24 mouse cellular contexts compared by ENCODE assay signal in genomic region chr8:125572246-125572645, GRCm38 (mm10). TPM values are rescaled to one million over a fixed set of nuclear protein-coding genes. Genes with fewer than 3 reads are reported as not detected.
DNase-seq lines count a peak whose midpoint lies in the region; ATAC-seq and TF ChIP-seq lines count a peak whose summit lies in the region.
"Had no signal": no experiment of that assay in that cellular context is flagged by ENCODE, and none has a peak within 500 bp of the region (broad histone marks: within the 10 kb centered on the region; RNA-seq: fewer than 3 reads in every experiment).

No protein-coding gene starts in this region.

- H3K27me3 ChIP-seq in heart, embryonic 11.5 days (ENCODE audit: control insufficient read depth, insufficient read depth, low read length) = no peaks in the 10 kb centered on the region
- no peaks in the 10 kb centered on the region for H3K27me3 ChIP-seq in kidney, adult 2 months (replicated peaks; ENCODE audit: control insufficient read depth, insufficient read depth, low read length)
- H3K27me3 ChIP-seq: heart, embryonic 15.5 days had no signal

- no peaks in the 10 kb centered on the region for H3K36me3 ChIP-seq in heart, embryonic 11.5 days (ENCODE audit: control insufficient read depth, insufficient read depth, low read length)
- H3K36me3 ChIP-seq in kidney, adult 2 months (ENCODE audit: control insufficient read depth, insufficient read depth, low read length) = no peaks in the 10 kb centered on the region
- H3K36me3 ChIP-seq: forebrain, embryonic 12.5 days; heart, embryonic 15.5 days; hindbrain, embryonic 13.5 days; neural tube, embryonic 13.5 days had no signal

- H3K4me2 ChIP-seq in heart, embryonic 11.5 days = no peak overlapping the region
- H3K4me2 ChIP-seq: forebrain, embryonic 12.5 days; heart, embryonic 15.5 days; hindbrain, embryonic 13.5 days; neural tube, embryonic 13.5 days had no signal

- peak; percentile 96 for DNase-seq in heart, adult 11 months
- DNase-seq in kidney, adult 18-20 months = peak; percentile 35
- DNase-seq in kidney, adult 2 months = no peak
- peak; percentile 58 for DNase-seq in cerebellum, adult 8-10 months
- DNase-seq in cerebellum, postnatal 36 days = peak; percentile 59 to 71
- DNase-seq: gastrocnemius, postnatal 14 days; kidney, postnatal 4 days; layer of hippocampus, adult 9-11 months; left cerebral cortex, postnatal 4 days; liver; lung, adult 18-20 months; lung, postnatal 14 days; midbrain, embryonic 14.5 days; right cerebral cortex, postnatal 25 days; thymus, postnatal 4 days had no signal

- peaks cover 16% of the 10 kb centered on the region for H3K4me1 ChIP-seq in heart, embryonic 11.5 days (ENCODE audit: control insufficient read depth, insufficient read depth, low read length)
- H3K4me1 ChIP-seq in kidney, adult 2 months (ENCODE audit: control insufficient read depth, insufficient read depth, low read length) = no peaks in the 10 kb centered on the region

- WGBS in heart, embryonic 11.5 days (ENCODE audit: insufficient replicate concordance) = 91% methylated on average over 4 of the region's 4 CpGs
- WGBS in kidney, adult 2 months = 89% methylated on average over 4 of the region's 4 CpGs

- TF ChIP-seq POLR2A in kidney, adult 2 months (IDR thresholded peaks at IDR 0.05; ENCODE audit: low read depth, low read length) = no peak

- no peaks in the 10 kb centered on the region for H3K9me3 ChIP-seq in heart, embryonic 11.5 days (replicated peaks; ENCODE audit: control insufficient read depth, low read length)
- H3K9me3 ChIP-seq: forebrain, embryonic 12.5 days; heart, embryonic 15.5 days; hindbrain, embryonic 13.5 days; neural tube, embryonic 13.5 days had no signal

- ATAC-seq in heart, embryonic 11.5 days (replicated peaks; ENCODE audit: insufficient number of reproducible peaks, low FRiP score, low TSS enrichment) = no peak
- ATAC-seq in megakaryocyte progenitor cell, adult 5-6 weeks (replicated peaks; ENCODE audit: poor library complexity) = no peak
- ATAC-seq: inflammation-experienced regulatory T-cells, adult 6 months had no signal

- no peak overlapping the region for H3K4me3 ChIP-seq in heart, embryonic 11.5 days (ENCODE audit: low read depth, low read length)
- no peak overlapping the region for H3K4me3 ChIP-seq in kidney, adult 2 months (ENCODE audit: insufficient read depth, low read depth, low read length)
- H3K4me3 ChIP-seq: forebrain, embryonic 12.5 days; heart, embryonic 15.5 days; hindbrain, embryonic 13.5 days; left cerebral cortex, adult 2 months; megakaryocyte, embryonic 14.5 days; neural tube, embryonic 13.5 days had no signal

- H3K27ac ChIP-seq in heart, embryonic 11.5 days (ENCODE audit: low read depth, low read length) = no peak overlapping the region
- H3K27ac ChIP-seq in kidney, adult 2 months (ENCODE audit: insufficient read depth, low read depth, low read length) = no peak overlapping the region
- H3K27ac ChIP-seq: forebrain, embryonic 12.5 days; heart, embryonic 15.5 days; hindbrain, embryonic 13.5 days; left cerebral cortex, adult 2 months; neural tube, embryonic 13.5 days had no signal

- TF ChIP-seq CTCF in kidney, adult 2 months (conservative IDR thresholded peaks at IDR 0.05; ENCODE audit: insufficient read depth, insufficient read length, low read depth, low read length) = no peak

- no peak overlapping the region for H3K9ac ChIP-seq in heart, embryonic 11.5 days (ENCODE audit: low read depth, low read length)
- H3K9ac ChIP-seq: forebrain, embryonic 12.5 days; heart, embryonic 15.5 days; hindbrain, embryonic 13.5 days; neural tube, embryonic 13.5 days had no signal

RNA-seq across cellular contexts. Expression of gene Sipa1l2, which starts 2.6 kb away (rescaled TPM):
- 16.8 and 19.4 TPM in 2 replicates for polyA plus RNA-seq in heart, embryonic 11.5 days (2014; fragmentation: Nextera tagmentation; extraction: Ambion mirVana)
- polyA plus RNA-seq in kidney, adult 2 months (2012; rRNA removed) = 8.1 and 8.3 TPM in 2 replicates
- total RNA-seq in megakaryocyte progenitor cell, adult 5-6 weeks (2015) = 0.84 and 1.5 TPM in 2 replicates
- 2.0 and 2.3 TPM in 2 replicates for total RNA-seq in megakaryocyte progenitor cell, adult 5-6 weeks (2017)
